Mouse (Mus musculus) frontal cortex, postnatal 14 days (tissue): ENCODE results near the gene Tm9sf1.

ENCODE experiments used
- DNase-seq, 2 experiments: peaks; one replicate each; pipeline ENCODE4 v3.0.0; 2022; ENCODE audit warnings: low spot score in 2 of 2

Gene Tm9sf1

DNA sequence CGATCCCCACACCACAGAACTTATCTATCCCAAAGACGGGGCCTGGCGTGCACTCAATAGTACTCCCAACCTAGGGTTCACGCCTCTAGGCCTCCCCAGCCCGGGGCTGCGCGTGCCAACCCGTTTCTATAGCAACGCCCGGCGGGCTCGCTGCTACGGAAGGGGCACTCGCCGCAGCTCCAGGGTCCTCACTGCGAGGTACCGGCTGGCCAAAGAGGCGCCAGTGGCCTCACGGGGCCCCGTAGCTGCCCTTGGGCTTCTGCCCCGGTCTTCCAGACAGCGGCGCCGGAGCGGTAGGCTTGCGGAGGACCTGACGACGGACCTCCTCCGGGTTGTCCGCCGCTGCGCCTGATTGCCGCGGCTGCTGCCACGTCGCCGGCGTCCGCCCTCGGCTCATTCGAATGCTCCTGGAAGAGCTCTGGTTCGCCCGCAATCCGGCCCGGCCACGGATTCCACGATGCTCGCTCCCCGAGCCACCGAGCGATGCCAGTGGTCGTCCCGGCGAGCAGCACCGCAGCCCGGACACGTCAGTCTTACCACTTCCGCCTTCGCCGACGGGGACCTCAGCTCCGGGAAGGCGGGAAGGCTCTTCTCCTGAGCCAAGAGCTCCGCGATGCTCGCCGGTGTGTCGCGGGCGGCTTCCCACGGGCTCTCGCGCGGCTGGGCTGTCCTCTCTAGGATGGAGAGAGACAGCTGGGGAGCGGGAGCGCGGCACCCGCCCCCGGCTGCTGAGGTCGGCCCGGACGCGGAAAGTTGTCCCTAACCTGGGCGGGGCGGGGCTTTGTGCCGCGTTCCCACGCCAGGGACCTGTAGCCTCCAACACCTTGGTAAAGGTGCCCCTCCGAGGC, at the start of gene Tm9sf1:
Tm9sf1 (minus strand) TSS at position 747 of the 848 bp plus-strand sequence.
- DNase-seq = peak; percentile 78

DNA sequence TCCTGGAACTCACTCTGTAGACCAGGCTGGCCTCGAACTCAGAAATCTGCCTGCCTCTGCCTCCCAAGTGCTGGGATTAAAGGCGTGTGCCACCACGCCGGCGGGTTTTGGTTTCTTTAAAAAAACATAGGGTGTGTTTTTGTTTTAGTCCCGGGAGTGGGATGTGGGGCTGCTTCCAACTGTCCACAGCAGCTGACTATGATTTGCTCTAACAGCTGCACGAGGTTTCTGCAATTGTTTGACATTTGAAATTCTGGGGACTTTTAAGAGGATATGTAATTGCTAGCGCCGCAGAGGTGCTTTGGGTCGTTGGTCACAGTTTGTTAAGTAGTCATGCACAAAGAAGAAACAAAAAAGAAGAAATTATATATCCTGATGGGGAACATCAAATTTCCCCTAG, 45.8 kb upstream of the Tm9sf1 start:
- no peak for DNase-seq

GRCm38 (mm10) chr14:55682118-55682493, 38.5 kb upstream of the Tm9sf1 start:
- DNase-seq = no peak

DNA sequence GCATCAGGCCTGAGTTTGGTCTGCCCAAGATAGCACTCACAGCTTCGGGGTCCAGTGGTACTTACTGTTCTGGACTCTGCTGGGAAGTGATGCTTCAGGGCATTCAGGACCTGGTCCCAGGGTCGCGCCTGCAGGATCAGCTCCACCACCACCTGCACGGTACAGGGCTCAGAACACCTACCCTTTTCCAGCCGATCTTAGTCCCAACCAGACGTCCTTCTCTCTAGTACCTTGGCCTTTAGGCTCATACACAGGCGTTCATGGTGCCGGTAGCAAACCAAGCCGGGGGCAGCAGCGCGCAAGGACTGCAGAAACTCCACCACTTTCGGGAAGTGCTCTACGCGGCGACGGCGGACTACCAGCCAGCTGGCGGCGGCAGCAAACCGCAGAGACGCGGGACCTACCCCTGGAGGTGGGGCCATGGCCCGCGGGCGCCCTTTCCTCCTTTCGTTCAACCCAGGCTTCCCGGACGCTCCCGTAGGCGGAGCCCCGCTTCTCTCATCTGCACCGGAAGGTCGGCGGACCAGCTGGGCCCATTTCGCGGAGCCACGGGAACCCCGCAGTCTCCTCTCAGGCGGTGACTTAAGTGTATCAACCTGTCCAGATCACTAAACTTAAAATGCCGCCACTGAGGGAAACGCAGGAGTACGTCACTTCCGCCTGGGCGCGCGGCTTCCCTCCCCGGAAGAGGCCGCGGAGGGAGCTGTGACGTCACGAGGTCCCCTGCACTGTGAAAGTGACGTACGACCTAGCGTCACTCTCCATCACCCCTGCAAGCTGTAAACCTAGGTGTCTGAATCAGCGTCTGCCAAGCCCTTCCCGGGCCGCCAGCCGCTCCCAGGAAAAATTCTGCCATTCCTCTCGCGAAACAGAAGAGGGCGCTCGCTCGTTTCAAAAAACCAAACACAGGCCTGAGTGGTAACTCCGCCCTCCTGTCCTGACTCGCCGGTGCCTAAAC, 37.8 kb upstream of the Tm9sf1 start, which contains the start of gene Tinf2:
Tinf2 (minus strand) TSS at position 661 of the 958 bp plus-strand sequence.
- peak; percentile 92 to 94 for DNase-seq

DNA sequence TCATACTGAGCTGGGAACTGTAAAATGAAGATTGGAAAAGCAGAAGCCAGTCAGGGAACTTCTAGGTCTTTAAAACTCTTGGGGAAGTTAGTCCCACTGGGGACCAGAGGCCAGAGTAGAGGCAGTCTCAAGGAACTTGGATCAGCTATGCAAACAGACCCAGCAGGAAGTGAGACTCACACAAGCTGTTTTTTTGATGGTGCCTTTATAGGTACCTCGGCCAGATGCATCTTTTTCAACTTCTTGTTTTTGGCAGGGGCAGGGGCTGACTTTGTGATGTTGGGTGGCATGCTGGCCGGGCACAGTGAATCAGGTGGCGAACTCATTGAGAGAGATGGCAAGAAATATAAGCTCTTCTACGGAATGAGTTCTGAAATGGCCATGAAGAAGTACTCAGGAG, 34.0 kb upstream of the Tm9sf1 start:
- no peak for DNase-seq

GRCm38 (mm10) chr14:55672741-55673060, 29.1 kb upstream of the Tm9sf1 start:
- no peak for DNase-seq

GRCm38 (mm10) chr14:55671833-55672740, 28.5 kb upstream of the Tm9sf1 start, which contains the start of the genes Gmpr2 and Nedd8:
Gene Gmpr2, plus strand, starts transcription at chr14:55671941.
Gene Nedd8, minus strand, starts transcription at chr14:55672124.
- DNase-seq = peak; percentile 91 to 93

DNA sequence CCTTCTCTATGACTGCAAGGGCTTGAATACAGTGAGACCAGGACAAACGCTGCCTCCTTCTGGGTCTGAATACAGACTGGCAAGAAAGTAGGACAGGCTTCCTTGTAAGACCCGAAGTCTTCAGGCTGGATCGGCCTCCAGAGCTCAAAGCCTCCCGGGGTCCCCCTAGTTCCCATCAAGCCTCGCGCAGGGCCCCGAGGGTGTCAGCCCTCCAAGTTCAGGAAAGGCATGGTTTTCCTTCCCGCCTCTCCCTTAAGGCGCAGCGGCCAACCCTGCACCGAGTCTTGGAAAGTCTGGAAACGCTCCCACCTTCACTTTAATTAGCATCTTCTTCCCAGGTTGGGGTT, 27.9 kb upstream of the Tm9sf1 start:
- DNase-seq = no peak

- no peak for DNase-seq
Observed at GRCm38 (mm10) chr14:55660636-55661035, 17.0 kb upstream of the Tm9sf1 start.

- peak; percentile 67 to 74 for DNase-seq
Observed at GRCm38 (mm10) chr14:55659960-55660573, 16.5 kb upstream of the Tm9sf1 start, which contains the start of gene Mdp1. Gene Mdp1, minus strand, starts transcription at chr14:55660508.

DNA sequence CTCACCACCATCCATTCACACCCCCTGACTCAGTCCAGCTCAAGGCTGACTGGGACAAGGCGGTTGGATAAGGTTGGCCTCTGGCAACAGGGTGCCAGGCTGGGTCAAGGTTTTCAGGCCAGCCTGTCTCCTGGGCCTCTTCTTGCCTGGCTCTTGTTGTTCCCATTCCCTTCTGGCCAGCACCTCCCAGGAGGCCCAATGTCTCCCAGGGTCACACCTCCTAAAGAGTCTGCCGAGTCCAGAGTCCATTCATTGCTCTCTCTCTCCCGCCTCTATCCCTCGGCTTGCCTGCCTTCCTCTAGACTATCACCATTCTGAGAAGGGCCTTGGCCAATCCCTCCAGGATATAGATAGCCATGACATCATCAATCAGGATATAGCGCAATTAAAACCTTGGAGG, 14.4 kb upstream of the Tm9sf1 start:
- DNase-seq = no peak

DNA sequence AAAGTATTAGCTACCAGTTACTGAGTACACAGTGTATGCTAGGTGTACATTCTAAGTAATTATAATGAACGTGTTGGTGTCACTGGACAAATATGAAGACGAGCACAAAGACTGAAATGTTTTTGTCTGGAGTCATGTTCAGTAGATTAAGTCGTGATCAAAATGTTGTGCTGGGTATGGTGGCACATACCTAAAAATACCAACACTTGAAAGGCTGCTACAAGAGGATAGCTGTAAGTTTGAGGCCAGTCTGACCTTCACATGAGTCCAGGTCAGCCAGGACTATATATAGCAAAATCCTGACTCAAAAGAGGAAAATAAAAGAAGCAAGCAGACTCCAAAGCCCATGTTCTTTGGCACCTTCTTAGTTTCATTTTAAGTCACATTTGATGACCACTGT, 13.3 kb upstream of the Tm9sf1 start:
- DNase-seq = no peak

DNA sequence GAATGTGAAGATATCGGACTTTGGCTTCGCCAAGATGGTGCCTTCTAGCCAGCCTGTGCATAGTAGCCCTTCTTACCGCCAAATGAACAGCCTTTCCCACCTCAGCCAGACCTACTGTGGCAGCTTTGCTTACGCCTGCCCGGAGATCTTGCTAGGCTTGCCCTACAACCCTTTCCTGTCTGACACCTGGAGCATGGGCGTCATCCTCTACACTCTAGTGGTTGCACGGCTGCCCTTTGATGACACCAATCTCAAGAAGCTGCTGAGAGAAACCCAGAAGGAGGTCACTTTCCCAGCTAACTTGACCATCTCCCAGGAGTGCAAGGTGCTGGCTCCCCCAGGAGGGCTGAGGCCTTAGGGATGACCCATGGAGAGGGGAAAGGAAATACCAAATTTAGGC, 7.9 kb upstream of the Tm9sf1 start:
- no peak for DNase-seq

DNA sequence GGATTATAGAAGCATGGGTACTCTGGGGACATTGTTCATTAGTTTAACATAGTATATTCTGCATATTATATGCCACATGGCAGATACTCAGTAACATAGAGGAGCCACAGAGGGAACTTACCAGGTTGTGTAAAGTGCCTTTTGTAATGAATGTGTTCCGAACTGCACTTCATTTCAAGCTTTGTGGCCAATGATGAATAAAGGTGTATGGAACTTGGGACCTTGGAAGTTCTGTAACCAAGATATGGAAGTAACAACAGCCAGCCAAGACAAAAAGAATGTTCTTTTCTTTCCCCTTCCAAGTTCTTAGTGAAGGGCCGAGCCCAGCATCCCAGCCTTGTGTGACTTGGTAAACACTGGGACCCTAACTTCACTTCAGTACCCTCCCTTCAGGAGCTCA, 6.3 kb upstream of the Tm9sf1 start, which contains the start of gene Tssk4:
Tssk4 (plus strand) TSS at position 301 of the 400 bp plus-strand sequence.
- no peak for DNase-seq

- DNase-seq = no peak
Observed at GRCm38 (mm10) chr14:55644261-55644888, 769 bp upstream of the Tm9sf1 start.

GRCm38 (mm10) chr14:55642679-55643059, 937 bp downstream of the Tm9sf1 start:
- no peak for DNase-seq

- no peak for DNase-seq
Observed at GRCm38 (mm10) chr14:55641291-55641690, 2.3 kb downstream of the Tm9sf1 start.

- no peak for DNase-seq
Observed at GRCm38 (mm10) chr14:55640816-55641215, 2.8 kb downstream of the Tm9sf1 start.

DNA sequence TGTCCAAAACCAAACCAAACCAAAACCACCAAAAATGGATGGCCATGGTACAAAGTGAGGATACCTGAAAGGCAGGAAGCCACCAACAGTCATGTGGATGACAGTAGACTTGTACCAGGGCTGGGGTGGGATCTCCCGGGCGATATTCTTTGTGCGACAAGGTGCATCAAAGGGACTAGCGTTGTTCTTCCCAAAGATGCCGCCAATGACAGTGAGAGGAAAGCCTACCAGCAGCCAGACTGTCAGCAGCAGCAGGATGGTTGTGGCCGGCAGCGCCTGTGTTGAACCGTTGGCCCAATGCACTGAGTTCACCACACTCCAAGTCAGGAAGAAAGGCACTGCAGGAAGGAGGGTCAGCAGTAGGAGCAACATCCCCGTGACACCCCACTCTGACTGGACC, 5.8 kb downstream of the Tm9sf1 start, which contains the start of gene Gm49378:
Gm49378 (minus strand) TSS at position 101 of the 400 bp plus-strand sequence.
- DNase-seq = no peak

DNA sequence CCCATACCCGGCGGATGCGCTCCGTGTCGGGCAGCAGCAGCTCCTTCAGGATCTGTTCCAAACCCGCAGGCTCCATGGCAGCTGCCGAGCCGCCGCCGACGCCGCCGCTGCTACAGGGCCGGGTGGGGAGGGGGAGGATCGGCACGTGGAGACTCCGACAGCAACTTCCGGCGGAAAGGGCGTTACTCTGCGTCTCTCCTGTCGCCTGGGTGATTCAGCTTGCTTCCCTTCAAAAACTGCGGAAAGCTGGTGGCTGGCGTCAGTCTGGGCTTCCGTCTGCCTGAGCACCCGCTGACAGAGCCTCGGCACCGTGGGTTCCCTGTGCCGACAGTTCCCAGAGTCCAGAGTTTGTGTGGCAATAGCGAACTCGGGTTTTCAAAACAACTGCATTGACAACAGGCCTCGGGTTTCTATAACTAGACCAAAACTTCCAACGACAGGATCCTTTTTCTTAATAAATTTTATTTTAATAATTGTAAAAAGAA, 8.0 kb downstream of the Tm9sf1 start, which contains the start of gene Ipo4:
Ipo4 (minus strand) TSS at position 435 of the 485 bp plus-strand sequence.
- peak; percentile 80 to 81 for DNase-seq
